Mouse (Mus musculus) lung, embryonic 14.5 days (tissue): Measurements from ENCODE around the gene Olfr823. TPM values are rescaled to one million over a fixed set of nuclear protein-coding genes. Genes with fewer than 3 reads are reported as not detected.
"Not testable (repeated sequence)": the region's sequence is repeated elsewhere in the genome, so short reads cannot be mapped to it uniquely, and the experiment has no call there.

Experiments
- ATAC-seq: fragments of 200-750 bp; cut with Nextera tagmentation; 2 replicates; pipeline ENCODE4 v1.8.0; 2017; ENCODE audit warnings: mild to moderate bottlenecking, moderate TSS enrichment, moderate library complexity; ENCODE audit not compliant: insufficient read depth
- DNase-seq: peaks from one replicate; pipeline ENCODE4 v3.0.0-alpha.2; 2015
- H3K27ac ChIP-seq: fragments of 300-500 bp; sonication (generic); 2 replicates; pipeline ENCODE4 v1.5.1; 2014; ENCODE audit warnings: low read depth, mild to moderate bottlenecking, moderate library complexity
- H3K27me3 ChIP-seq: fragments of 300-500 bp; sonication (generic); 2 replicates; pipeline ENCODE4 v1.6.1; 2014; ENCODE audit warnings: low read length, control low read depth; ENCODE audit not compliant: insufficient read depth
- H3K36me3 ChIP-seq: fragments of 300-500 bp; sonication (generic); 2 replicates; pipeline ENCODE4 v1.6.1; 2014; ENCODE audit warnings: control low read depth; ENCODE audit not compliant: insufficient read depth
- H3K4me1 ChIP-seq: fragments of 300-500 bp; sonication (generic); 2 replicates; pipeline ENCODE4 v1.6.1; 2014; ENCODE audit warnings: antibody characterized with exemption, control low read depth; ENCODE audit not compliant: insufficient read depth
- H3K4me2 ChIP-seq: fragments of 300-500 bp; sonication (generic); 2 replicates; pipeline ENCODE4 v1.6.1; 2014; ENCODE audit warnings: mild to moderate bottlenecking
- H3K4me3 ChIP-seq: fragments of 300-500 bp; sonication (generic); 2 replicates; pipeline ENCODE4 v1.5.1; 2014; ENCODE audit warnings: low read depth, low read length
- H3K9ac ChIP-seq: fragments of 300-500 bp; sonication (generic); 2 replicates; pipeline ENCODE4 v1.6.1; 2014
- H3K9me3 ChIP-seq: fragments of 300-500 bp; sonication (generic); 2 replicates; pipeline ENCODE4 v1.6.1; 2016; ENCODE audit warnings: low read depth, low read length, control low read depth
- CTCF ChIP-seq: IDR thresholded peaks from 2 replicates; pipeline ENCODE4 v1.5.1; 2016; ENCODE audit warnings: antibody characterized with exemption, low read depth
- WGBS: fragments of 180-500 bp; shearing (Covaris S2); extraction: QIAGEN DNeasy Blood & Tissue Kit; methylation state at CpG from one replicate; pipeline ENCODE4 v1.1.7; 2014; 5-methylcytosine and 5-hydroxymethylcytosine counted together
- polyA plus RNA-seq: library from polyadenylated mRNA; unstranded; fragments of >200 nt; fragmentation: Nextera tagmentation; extraction: Ambion mirVana; gene quantifications from 2 replicates; pipeline ENCODE4 v1.2.1, GENCODE M21; 2014

The Olfr823 gene
- not detected in 2 replicates for polyA plus RNA-seq

GRCm38 (mm10) chr10:130115283-130115682 lies at the start of gene Olfr823:
Gene Olfr823, minus strand, starts transcription at chr10:130115383.
- H3K27me3 ChIP-seq, H3K4me2 ChIP-seq, H3K9me3 ChIP-seq, H3K36me3 ChIP-seq, H3K27ac ChIP-seq, H3K9ac ChIP-seq, H3K4me1 ChIP-seq, ATAC-seq, DNase-seq, H3K4me3 ChIP-seq: not testable (repeated sequence)
- 81% methylated on average over 1 of the region's 1 CpGs for WGBS

GRCm38 (mm10) chr10:130144121-130144520 lies 28.9 kb upstream of the Olfr823 start:
- DNase-seq = no peak
- Histone ChIP-seq H3K4me3 (no peak overlapping the region), H3K36me3 (no peaks in the 10 kb centered on the region), H3K4me1 (no peaks in the 10 kb centered on the region), H3K4me2 (no peak overlapping the region), H3K27ac (no peak overlapping the region), H3K27me3 (no peaks in the 10 kb centered on the region), H3K9ac (no peak overlapping the region), H3K9me3 (no peaks in the 10 kb centered on the region)
- no peak for TF ChIP-seq CTCF
- 72% methylated on average over 5 of the region's 5 CpGs for WGBS
- no peak for ATAC-seq

- not testable (repeated sequence) for H3K4me3 ChIP-seq, H3K9me3 ChIP-seq, H3K4me2 ChIP-seq, H3K27me3 ChIP-seq, H3K4me1 ChIP-seq, DNase-seq, H3K9ac ChIP-seq, H3K36me3 ChIP-seq, ATAC-seq, H3K27ac ChIP-seq
- 75% methylated on average over 5 of the region's 5 CpGs for WGBS
Observed at GRCm38 (mm10) chr10:130142481-130142880, 27.3 kb upstream of the Olfr823 start.

GRCm38 (mm10) chr10:130134811-130135210 lies 19.6 kb upstream of the Olfr823 start:
- no peak for TF ChIP-seq CTCF
- Histone ChIP-seq H3K4me2 (no peak overlapping the region), H3K27me3 (no peaks in the 10 kb centered on the region), H3K27ac (no peak overlapping the region), H3K4me3 (no peak overlapping the region), H3K9me3 (no peaks in the 10 kb centered on the region), H3K4me1 (no peaks in the 10 kb centered on the region), H3K9ac (no peak overlapping the region), H3K36me3 (no peaks in the 10 kb centered on the region)
- no peak for DNase-seq
- ATAC-seq = no peak

GRCm38 (mm10) chr10:130129900-130130299 lies 14.7 kb upstream of the Olfr823 start, which contains the start of gene Olfr824:
Gene Olfr824, minus strand, starts transcription at chr10:130130000.
- not testable (repeated sequence) for H3K9ac ChIP-seq, H3K9me3 ChIP-seq, H3K27ac ChIP-seq, DNase-seq, H3K4me1 ChIP-seq, H3K36me3 ChIP-seq, H3K27me3 ChIP-seq, H3K4me2 ChIP-seq, H3K4me3 ChIP-seq, ATAC-seq

GRCm38 (mm10) chr10:130116045-130116444 lies 862 bp upstream of the Olfr823 start:
- H3K9ac ChIP-seq, H3K27me3 ChIP-seq, H3K4me1 ChIP-seq, H3K36me3 ChIP-seq, H3K27ac ChIP-seq, H3K4me2 ChIP-seq, H3K4me3 ChIP-seq, DNase-seq, ATAC-seq, H3K9me3 ChIP-seq: not testable (repeated sequence)
- 69% methylated on average over 3 of the region's 3 CpGs for WGBS

GRCm38 (mm10) chr10:130096104-130096503 lies 19.1 kb downstream of the Olfr823 start:
- Histone ChIP-seq H3K4me3 (no peak overlapping the region), H3K4me1 (no peaks in the 10 kb centered on the region)
- peak; percentile 51 for DNase-seq

GRCm38 (mm10) chr10:130092838-130093440 lies 22.2 kb downstream of the Olfr823 start:
- TF ChIP-seq CTCF = peak; percentile 66
- Histone ChIP-seq H3K9me3 (no peaks in the 10 kb centered on the region), H3K4me2 (no peak overlapping the region), H3K36me3 (no peaks in the 10 kb centered on the region), H3K27ac (no peak overlapping the region), H3K4me3 (no peak overlapping the region), H3K27me3 (no peaks in the 10 kb centered on the region), H3K4me1 (no peaks in the 10 kb centered on the region), H3K9ac (no peak overlapping the region)
- WGBS = 17% methylated on average over 5 of the region's 5 CpGs
- peak; percentile 85 for DNase-seq
- ATAC-seq = no peak

More at GRCm38 (mm10) chr10:130096104-130096503, 19.1 kb downstream of the Olfr823 start:
- no peak for ATAC-seq
- TF ChIP-seq CTCF = peak; percentile 52
- Histone ChIP-seq H3K27ac (no peak overlapping the region), H3K36me3 (no peaks in the 10 kb centered on the region), H3K9ac (no peak overlapping the region), H3K27me3 (no peaks in the 10 kb centered on the region), H3K9me3 (no peaks in the 10 kb centered on the region), H3K4me2 (no peak overlapping the region)
